Mouse (Mus musculus): Measurements from ENCODE around the gene Ociad2. TPM values are rescaled to one million over a fixed set of nuclear protein-coding genes. Genes with fewer than 3 reads are reported as not detected.

Gene Ociad2
- total and polyA plus RNA-seq, 2 experiments: 4.3 to 8.4 TPM

GRCm38 (mm10) chr5:73279190-73279589 is 61.6 kb downstream of the Ociad2 start:
- Histone ChIP-seq H3K4me1 (ENCODE audit: control insufficient read depth, insufficient read depth, low read length) (peaks cover 5% of the 10 kb centered on the region), H3K27me3 (ENCODE audit: control insufficient read depth, insufficient read depth, low read length) (no peaks in the 10 kb centered on the region), H3K79me2 (ENCODE audit: control insufficient read depth, insufficient read depth, low read length) (no peaks in the 10 kb centered on the region), H3K36me3 (ENCODE audit: control insufficient read depth, insufficient read depth, low read length) (no peaks in the 10 kb centered on the region), H3K9ac (ENCODE audit: low read depth, low read length) (peak overlapping the region; percentile 8; the same call in 1 of the 2 replicates), H3K4me3 (ENCODE audit: insufficient read depth, low read depth, low read length) (no peak overlapping the region), H3K27ac (replicated peaks; ENCODE audit: insufficient read depth, low read depth, low read length) (no peak overlapping the region)
- peak; percentile 73 for DNase-seq (ENCODE audit: extremely low read depth, low read depth, low spot score)
- no peak for TF ChIP-seq CTCF (IDR thresholded peaks at IDR 0.05; ENCODE audit: low read depth, low read length)
- TF ChIP-seq POLR2A (IDR thresholded peaks at IDR 0.05; ENCODE audit: extremely low read depth, insufficient read depth, low read length): no peak
- WGBS: 41% methylated on average over 10 of the region's 10 CpGs

GRCm38 (mm10) chr5:73274941-73275340 is 65.9 kb downstream of the Ociad2 start:
- no peak for DNase-seq (ENCODE audit: extremely low read depth, low read depth, low spot score)
- Histone ChIP-seq H3K36me3 (ENCODE audit: control insufficient read depth, insufficient read depth, low read length) (no peaks in the 10 kb centered on the region), H3K4me3 (ENCODE audit: insufficient read depth, low read depth, low read length) (no peak overlapping the region), H3K27ac (replicated peaks; ENCODE audit: insufficient read depth, low read depth, low read length) (no peak overlapping the region), H3K27me3 (ENCODE audit: control insufficient read depth, insufficient read depth, low read length) (no peaks in the 10 kb centered on the region), H3K79me2 (ENCODE audit: control insufficient read depth, insufficient read depth, low read length) (no peaks in the 10 kb centered on the region), H3K9ac (ENCODE audit: low read depth, low read length) (no peak overlapping the region), H3K4me1 (ENCODE audit: control insufficient read depth, insufficient read depth, low read length) (peaks cover 5% of the 10 kb centered on the region)
- TF ChIP-seq POLR2A (IDR thresholded peaks at IDR 0.05; ENCODE audit: extremely low read depth, insufficient read depth, low read length) (no peak), CTCF (IDR thresholded peaks at IDR 0.05; ENCODE audit: low read depth, low read length) (no peak)
- WGBS: 78% methylated on average over 2 of the region's 2 CpGs

- Histone ChIP-seq H3K27me3 (ENCODE audit: control insufficient read depth, insufficient read depth, low read length) (no peaks in the 10 kb centered on the region), H3K4me1 (ENCODE audit: control insufficient read depth, insufficient read depth, low read length) (no peaks in the 10 kb centered on the region), H3K27ac (replicated peaks; ENCODE audit: insufficient read depth, low read depth, low read length) (no peak overlapping the region), H3K36me3 (ENCODE audit: control insufficient read depth, insufficient read depth, low read length) (no peaks in the 10 kb centered on the region), H3K79me2 (ENCODE audit: control insufficient read depth, insufficient read depth, low read length) (no peaks in the 10 kb centered on the region), H3K9ac (ENCODE audit: low read depth, low read length) (no peak overlapping the region), H3K4me3 (ENCODE audit: insufficient read depth, low read depth, low read length) (no peak overlapping the region)
- WGBS: 86% methylated on average over 4 of the region's 4 CpGs
- no peak for TF ChIP-seq CTCF (IDR thresholded peaks at IDR 0.05; ENCODE audit: low read depth, low read length)
- no peak for TF ChIP-seq POLR2A (IDR thresholded peaks at IDR 0.05; ENCODE audit: extremely low read depth, insufficient read depth, low read length)
- no peak for DNase-seq (ENCODE audit: extremely low read depth, low read depth, low spot score)
Measured at GRCm38 (mm10) chr5:73273171-73273570, 67.7 kb downstream of the Ociad2 start.

Other genes with a start within 250 kb of the Ociad2 start
- 18.7 and 23.4 TPM in 2 replicates for gene Fryl, start 84.4 kb downstream of the Ociad2 start, total RNA-seq (2014; rRNA removed)
- 9.5 and 10.1 TPM in 2 replicates for gene Fryl, start 84.4 kb downstream of the Ociad2 start, polyA plus RNA-seq (2012; rRNA removed)
- gene Ociad1, start 48.2 kb downstream of the Ociad2 start, total RNA-seq (2014; rRNA removed): 57.6 and 68.1 TPM in 2 replicates
- gene Ociad1, start 48.2 kb downstream of the Ociad2 start, polyA plus RNA-seq (2012; rRNA removed): 49.1 and 50.3 TPM in 2 replicates
- gene Cwh43, start 65.0 kb upstream of the Ociad2 start, total RNA-seq (2014; rRNA removed): not detected in 2 replicates
- not detected in 2 replicates for gene Cwh43, start 65.0 kb upstream of the Ociad2 start, polyA plus RNA-seq (2012; rRNA removed)
- gene Dcun1d4, start 140.0 kb upstream of the Ociad2 start, total RNA-seq (2014; rRNA removed): 13.6 and 14.0 TPM in 2 replicates
- 8.2 and 10.3 TPM in 2 replicates for gene Dcun1d4, start 140.0 kb upstream of the Ociad2 start, polyA plus RNA-seq (2012; rRNA removed)